Mouse (Mus musculus): ENCODE measurements at regions not wholly inside any gene's neighbourhood (a gene's known extent, or its start where the extent isn't known, plus 50 kb on each side); places are given as distances from the start of the nearest gene placed in this dataset.

- POLR2A ChIA-PET = interaction anchor here in 1 of 4 experiments (1.5 kb wide), 1 partner anchor 16 kb away, joined by 4 read pairs; no protein-coding TSS in a partner anchor
- CTCF ChIA-PET = interaction anchor here in 1 of 4 experiments (1.0 kb wide), 1 partner anchor 10 kb away, joined by 4 read pairs; no protein-coding TSS in a partner anchor
Measured at GRCm38 (mm10) chr8:112072205-112072604, 57.4 kb upstream of the Gm6793 start.

GRCm38 (mm10) chr8:112070251-112070650 lies 55.4 kb upstream of the Gm6793 start:
- ChIA-PET POLR2A (no interaction called here), CTCF (no interaction called here)

All from embryonic stem cell, embryonic (primary cell).